Mouse (Mus musculus): Measurements from ENCODE around the gene Klkb1.
A peak's percentile ranks its signal among the peaks of the same experiment; 100 is the strongest.

Klkb1 gene

GRCm38 (mm10) chr8:45268485-45268884 is 26.2 kb downstream of the Klkb1 start:
- no peak for DNase-seq (ENCODE audit: low spot score in 2 of 2)

- DNase-seq (ENCODE audit: low spot score in 2 of 2) = no peak
These were observed 26.9 kb downstream of the Klkb1 start for GRCm38 (mm10) chr8:45267611-45268391.

DNA sequence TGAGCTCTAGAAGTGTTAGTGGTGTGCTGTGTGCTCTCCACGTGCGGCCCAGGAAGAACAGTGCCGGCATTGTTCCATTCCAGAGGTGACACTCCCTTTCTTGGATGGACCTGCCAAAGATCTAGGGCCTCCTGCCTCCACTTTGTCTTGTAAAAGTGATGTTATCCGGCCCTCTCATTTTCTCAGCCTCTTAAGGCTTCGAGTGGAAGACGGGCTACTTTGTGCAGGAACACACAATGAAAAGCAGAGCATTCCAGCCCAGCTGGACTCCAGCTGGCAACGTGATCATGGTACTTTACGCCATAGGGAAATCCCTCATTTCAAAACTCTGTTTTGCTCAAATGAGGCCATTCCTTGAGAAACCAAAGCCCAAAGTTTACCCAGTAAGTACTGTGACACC is 27.7 kb downstream of the Klkb1 start:
- DNase-seq (ENCODE audit: low spot score in 2 of 2) = no peak

DNA sequence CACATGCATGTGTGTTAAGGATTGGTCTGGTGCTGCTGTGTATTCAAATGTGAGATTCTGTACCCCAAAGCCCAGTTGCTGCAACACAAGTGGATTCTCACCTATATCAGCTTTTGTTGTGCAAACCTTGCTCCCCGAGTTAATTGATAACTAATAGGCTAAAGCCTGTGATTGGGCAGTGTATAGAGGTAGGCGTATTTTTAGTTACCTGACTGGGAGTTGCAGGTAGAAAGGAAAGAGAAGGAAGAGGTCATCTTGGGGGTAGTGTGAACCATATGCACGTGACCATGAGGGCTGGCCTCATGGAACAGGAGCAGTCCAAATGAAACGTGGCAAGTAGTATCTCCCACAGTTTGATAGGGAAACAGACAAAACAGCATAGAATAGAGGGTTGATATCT is 29.7 kb downstream of the Klkb1 start:
- no peak for DNase-seq (ENCODE audit: low spot score in 2 of 2)

DNA sequence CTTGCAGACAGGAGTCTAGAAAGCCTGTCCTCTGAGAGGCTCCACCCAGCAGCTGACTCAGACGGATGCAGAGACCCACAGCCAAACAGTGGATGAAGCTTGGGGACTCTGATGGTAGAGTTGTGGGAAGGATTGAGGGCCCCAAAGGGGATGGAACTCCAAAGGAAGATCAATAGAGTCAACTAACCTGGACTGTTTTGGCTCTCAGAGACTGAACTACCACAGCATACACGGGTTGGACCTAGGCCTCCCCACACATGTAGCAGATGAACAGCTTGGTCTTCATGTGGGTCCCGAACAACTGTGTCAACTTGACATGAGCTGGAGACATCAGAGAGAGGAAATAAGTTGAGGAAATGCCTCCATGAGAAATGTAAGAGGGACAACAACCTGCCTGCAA is 31.8 kb downstream of the Klkb1 start:
- DNase-seq (ENCODE audit: low spot score in 2 of 2) = no peak

DNA sequence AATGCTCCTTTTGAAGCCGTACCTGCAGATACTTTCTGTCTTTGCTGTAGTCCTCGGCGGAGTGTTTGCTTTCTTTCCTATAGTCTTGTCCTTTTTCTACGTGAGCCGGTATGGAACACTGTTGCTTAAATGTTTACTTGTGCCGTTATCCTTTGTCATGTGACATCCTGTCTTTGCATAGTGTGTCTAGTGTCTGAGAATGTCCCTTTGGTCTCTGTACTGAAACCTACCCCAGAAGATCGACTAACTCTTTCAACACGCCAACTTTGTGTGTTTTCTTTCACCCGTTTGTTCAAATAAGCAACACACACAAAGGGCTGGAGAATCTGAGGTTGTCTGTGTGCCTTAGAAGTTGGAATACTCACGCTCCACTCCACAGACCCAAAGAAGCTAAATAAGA is 32.7 kb downstream of the Klkb1 start, which contains the start of gene F11:
F11 (minus strand) TSS at position 112 of the 400 bp plus-strand sequence.
- no peak for DNase-seq (ENCODE audit: low spot score in 2 of 2)

DNA sequence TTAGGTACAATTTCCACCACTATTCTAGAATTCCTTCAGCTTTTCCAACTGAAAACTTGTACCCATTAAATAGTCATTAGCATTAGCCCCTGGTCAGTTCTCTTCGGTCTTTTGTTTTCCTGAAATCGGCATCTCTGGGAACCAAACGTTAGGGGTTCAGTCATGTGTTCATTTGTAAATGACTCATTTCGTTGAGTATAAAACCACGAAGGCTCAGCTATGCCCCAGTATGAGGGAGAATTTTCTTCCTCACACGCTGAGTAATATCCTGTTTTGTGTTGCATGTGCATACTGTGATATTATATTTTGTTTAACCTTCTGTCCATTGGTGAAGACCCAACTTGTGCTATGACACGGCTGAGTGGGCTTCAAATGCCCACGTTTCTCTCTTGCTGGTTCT is 36.2 kb downstream of the Klkb1 start:
- no peak for DNase-seq (ENCODE audit: low spot score in 2 of 2)

GRCm38 (mm10) chr8:45255040-45255439 is 39.6 kb downstream of the Klkb1 start:
- no peak for DNase-seq (ENCODE audit: low spot score in 2 of 2)

DNA sequence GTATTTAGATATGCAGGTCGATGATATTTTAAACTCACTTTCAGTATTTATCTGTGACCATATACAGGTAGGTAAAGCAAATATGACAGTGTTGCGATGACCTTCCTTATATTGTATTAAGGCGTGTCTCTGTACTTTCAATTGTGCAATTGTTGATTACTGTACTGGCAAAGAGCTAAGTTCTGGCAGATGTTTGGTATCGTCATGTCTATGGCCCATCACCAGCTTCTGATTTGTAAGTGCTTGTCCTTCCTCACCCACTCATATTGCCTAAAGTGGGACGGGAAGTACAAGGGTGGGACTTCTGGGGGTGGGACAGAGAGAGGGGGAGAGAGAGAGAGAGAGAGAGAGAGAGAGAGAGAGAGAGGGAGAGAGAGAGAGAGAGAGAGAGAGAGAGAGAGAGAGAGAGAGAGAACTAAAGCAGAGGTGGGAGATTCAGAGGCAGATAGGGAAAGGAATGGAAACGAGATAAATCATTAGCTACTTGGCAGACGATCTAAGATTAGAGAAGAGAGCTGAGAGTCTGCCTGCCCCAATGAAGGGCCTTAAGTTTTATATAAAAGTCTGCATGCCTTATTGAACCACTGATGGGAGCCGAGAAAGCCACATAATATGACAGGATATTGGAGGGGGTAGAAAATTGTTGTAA is 40.3 kb downstream of the Klkb1 start:
- DNase-seq (ENCODE audit: low spot score in 2 of 2) = no peak

- DNase-seq (ENCODE audit: low spot score in 2 of 2) = no peak
These were observed 41.1 kb downstream of the Klkb1 start for GRCm38 (mm10) chr8:45253586-45253985.

GRCm38 (mm10) chr8:45253111-45253510 is 41.5 kb downstream of the Klkb1 start:
- no peak for DNase-seq (ENCODE audit: low spot score in 2 of 2)

- DNase-seq (ENCODE audit: low spot score in 2 of 2) = no peak
These were observed 48.4 kb downstream of the Klkb1 start for GRCm38 (mm10) chr8:45246307-45246706.

DNA sequence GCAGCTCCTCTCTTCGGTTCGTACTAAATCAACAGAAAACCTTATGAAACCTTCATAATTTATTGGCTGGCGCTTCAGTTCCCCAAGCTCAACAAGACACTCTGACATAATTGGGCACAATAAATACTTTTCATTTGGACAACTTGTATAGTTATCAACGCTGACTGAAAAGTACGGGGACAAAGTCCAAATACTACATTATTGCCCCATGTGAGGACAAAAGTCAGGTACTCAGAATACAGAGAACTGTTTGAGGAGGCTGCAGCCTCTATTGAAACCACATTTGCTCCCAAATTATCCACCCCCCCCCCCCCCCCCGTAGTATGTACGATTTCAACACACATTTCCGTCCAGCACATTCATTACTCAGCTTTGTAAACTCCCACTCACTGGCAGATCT is 55.3 kb downstream of the Klkb1 start:
- no peak for DNase-seq (ENCODE audit: low spot score in 2 of 2)

GRCm38 (mm10) chr8:45238282-45238681 is 56.4 kb downstream of the Klkb1 start:
- peak in 1 of 2 experiments; percentile 55 for DNase-seq (ENCODE audit: low spot score in 2 of 2)

GRCm38 (mm10) chr8:45236164-45236912 is 58.3 kb downstream of the Klkb1 start:
- DNase-seq (ENCODE audit: low spot score in 2 of 2) = peak; percentile 38 to 58

GRCm38 (mm10) chr8:45235228-45235627 is 59.4 kb downstream of the Klkb1 start:
- DNase-seq (ENCODE audit: low spot score in 2 of 2) = no peak

DNA sequence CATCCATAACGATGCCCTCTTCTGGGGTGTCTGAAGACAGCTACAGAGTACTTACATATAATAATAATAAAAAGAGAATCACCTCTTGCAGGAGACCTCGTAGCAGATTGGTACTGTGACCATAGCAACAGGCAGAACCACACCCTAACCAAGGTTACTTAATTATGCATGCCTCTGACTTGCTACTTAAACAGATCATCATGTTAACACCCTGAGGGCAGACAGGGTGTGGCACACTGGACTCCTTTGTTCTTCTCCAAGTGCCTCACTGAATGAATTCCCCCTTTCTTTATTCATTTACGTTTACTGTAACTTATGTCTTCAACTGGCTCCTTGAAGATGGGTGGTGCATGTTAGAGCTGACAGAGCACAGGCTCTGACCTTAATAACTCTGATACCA is 61.4 kb downstream of the Klkb1 start:
- DNase-seq (ENCODE audit: low spot score in 2 of 2) = no peak

All from frontal cortex, postnatal 36 days (tissue).